Mouse (Mus musculus) thymus, adult 18-20 months (tissue): Measurements from ENCODE around the gene Slc45a3.

Source experiments
- DNase-seq, 2 experiments: peaks; one replicate each; pipeline ENCODE4 v3.0.0; 2022; ENCODE audit warnings: mixed read lengths in 2 of 2

The Slc45a3 gene

DNA sequence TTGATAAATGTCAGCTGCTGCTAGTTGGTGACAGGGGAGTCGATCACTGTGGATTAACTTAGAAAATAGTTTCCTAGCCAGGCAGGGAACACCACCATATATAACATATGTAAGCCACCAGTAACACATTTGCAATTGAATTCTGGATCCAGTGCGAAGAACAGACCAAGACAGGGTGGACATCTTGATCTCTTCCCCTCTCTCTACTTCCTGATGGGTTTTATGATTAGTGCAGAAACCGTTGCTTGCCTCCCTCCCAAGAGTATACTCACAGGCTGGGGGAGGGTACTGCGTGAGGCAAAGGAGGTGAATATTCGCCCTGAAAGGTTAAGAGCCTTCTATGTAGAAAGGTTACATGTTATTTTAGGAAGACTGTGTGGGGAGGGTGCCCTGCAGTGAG, 3.1 kb downstream of the Slc45a3 start:
- no peak for DNase-seq

DNA sequence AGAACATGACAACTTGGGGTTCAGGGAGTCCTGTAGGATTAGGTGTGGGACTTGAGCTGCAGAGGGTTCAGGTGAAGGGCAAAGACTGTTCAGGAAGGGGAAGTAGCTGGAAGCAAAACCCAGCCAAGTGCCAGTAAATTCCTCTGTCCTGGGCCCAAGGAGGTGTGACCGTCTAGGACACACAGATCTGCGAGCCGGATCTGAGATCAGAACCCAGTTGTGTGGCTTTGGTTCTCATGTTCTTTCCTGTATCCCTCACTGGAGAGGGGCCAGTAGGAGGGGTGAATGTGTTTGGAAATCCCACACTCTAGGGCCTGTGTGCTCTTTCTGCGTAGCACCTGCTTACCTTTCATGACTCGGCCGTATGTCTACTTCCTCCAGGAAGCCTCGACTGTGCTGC, 4.6 kb downstream of the Slc45a3 start:
- no peak for DNase-seq

GRCm38 (mm10) chr1:131968556-131968955, 5.8 kb downstream of the Slc45a3 start:
- DNase-seq = no peak

- no peak for DNase-seq
Measured at GRCm38 (mm10) chr1:131968983-131969382, 6.2 kb downstream of the Slc45a3 start.

- DNase-seq = no peak
Measured at GRCm38 (mm10) chr1:131969825-131970224, 7.1 kb downstream of the Slc45a3 start.

- no peak for DNase-seq
Measured at GRCm38 (mm10) chr1:131970322-131970660, 7.5 kb downstream of the Slc45a3 start.

DNA sequence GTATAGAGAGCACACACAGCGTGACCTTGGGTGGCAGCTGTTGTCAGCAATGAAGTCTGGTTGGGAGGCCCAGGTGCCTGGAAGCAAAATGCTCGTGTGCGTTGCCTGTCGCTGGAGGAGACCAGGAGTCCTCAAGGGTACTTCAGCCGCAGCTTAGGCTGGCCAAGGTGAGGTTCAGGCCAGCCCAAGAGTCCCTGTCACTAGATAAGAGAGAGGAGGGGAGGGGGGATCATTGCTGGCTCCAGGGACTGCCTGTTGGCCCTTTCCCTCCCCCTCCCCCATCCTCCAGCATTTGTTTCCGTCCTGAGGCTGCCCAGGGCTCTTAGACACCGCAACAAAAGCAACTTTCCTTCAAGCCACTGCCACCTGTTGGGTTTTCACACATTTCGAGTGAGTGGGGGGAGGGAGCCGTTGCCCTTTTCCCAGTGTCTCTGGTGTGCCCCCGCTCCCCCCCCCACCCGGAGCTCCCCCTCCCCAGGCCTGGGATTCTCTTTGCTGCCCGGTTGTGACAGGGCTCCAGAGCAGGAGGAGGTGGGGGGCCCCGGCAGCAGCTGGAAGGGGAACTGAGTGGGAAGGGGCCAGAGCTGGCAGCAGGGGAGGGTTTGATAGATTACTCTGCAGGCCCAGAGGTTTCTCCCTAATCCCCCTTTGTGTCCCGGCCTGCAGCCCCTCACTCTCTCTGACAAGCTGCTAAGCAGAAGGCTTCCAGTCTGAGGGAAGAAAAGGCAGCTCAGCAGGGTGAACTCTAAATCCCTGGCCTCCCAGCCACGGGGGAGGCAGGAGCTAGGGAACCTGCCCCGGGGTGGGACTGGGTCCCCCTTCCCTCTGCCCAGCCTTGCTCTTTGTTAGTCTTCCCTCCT, 8.1 kb downstream of the Slc45a3 start:
- no peak for DNase-seq

DNA sequence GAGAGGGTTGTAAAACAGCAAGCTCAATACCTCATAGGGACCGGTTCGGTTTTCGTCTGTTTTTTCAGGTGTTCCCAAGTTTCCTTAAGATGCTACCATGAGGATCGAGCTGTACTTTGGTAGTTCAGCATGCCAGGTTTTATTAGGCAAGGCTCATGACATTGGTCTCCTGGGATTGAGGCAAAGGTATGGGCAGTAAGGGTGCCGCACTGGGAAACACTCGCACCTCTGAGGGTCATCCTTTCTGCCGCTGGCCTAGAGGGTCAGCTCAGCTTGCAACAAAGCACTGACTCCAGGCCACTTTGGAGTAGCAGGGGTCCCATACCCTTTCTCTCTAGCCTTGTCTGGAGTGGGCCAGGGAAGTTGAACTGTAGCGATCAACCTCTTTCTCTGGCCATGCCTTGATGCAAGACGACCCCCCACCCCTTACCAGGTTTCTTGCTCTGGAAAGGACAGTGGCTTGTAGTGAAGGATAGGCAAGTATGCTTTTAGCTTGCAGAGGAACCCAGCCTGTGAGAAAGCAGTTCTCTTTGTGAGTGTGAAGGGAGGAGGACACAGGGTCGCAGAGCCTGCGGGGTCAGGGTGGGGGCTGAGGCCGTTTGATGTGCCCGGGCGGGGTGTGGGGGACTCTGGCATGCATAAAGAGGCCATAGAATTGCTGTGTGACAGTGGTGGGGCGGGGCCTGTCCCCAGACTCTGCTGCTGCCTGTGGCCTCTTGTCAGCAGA, 9.2 kb downstream of the Slc45a3 start:
- no peak for DNase-seq

DNA sequence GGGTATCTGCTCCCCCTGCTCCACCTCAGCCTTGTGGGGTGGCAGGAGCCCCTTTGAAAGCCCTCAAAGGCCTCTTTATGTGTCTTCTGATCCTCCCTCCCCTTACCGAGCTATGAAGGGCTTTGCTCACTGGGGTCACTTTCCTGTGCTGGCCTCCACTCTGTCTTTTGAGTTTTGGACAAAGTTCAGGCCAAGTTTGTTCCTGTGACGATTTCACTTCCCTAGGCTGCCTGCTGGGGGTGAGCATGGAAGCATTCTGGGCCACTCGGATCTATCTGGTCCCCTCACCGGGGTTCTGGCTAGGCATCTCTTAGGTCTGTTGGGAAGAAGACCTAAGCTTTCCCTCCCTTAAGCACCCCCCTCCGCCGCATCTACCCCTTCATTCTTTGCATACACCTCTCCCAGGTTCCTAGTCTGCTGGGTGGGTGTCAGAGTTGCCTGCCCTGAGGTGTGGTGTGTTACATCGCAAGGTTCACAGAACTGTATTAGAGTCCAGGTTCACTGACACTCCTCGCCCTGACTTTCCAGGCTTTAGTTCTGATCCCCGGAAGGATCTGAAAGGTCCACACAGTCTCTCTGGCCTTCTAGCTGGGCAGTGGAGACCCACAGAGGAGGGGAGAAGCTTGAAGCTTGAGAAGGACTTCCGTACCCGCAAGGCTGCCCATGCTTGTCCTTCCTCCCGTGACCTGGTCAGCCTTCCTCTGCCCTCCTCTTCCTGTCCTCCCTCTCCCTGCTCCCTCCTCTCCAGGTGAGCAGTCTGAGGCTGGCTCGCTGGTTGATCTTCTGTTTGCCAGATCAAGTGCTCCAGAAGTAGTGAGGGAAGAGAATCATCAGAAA, 9.9 kb downstream of the Slc45a3 start:
- DNase-seq = no peak

- no peak for DNase-seq
Measured at GRCm38 (mm10) chr1:131973991-131974390, 11.2 kb downstream of the Slc45a3 start.

GRCm38 (mm10) chr1:131976886-131977285, 14.1 kb downstream of the Slc45a3 start:
- DNase-seq = no peak

- no peak for DNase-seq
Measured at GRCm38 (mm10) chr1:131980471-131980870, 17.7 kb downstream of the Slc45a3 start.

DNA sequence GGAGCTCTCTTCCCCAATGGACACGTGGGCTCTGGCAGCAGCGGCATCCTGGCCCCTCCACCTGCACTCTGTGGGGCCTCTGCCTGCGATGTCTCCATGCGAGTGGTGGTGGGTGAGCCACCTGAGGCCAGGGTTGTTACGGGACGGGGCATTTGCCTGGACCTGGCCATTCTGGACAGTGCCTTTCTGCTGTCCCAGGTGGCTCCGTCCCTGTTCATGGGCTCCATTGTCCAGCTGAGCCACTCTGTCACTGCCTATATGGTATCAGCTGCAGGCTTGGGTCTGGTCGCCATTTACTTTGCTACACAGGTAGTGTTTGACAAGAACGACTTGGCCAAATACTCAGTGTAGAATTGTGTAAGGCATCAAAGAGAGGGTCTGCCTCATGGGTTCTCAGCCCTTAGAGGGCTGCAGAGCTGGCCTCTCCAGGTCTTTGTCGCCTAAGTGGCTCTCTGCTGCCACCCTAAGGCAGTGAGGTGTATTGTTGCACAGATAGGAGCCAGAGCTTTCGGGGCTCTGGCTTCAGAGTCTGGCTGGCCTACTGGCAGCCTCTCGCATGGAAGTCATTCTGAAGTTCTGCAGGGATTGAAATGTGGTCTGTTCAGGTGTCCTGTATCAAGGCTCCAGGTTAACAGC, 18.7 kb downstream of the Slc45a3 start:
- DNase-seq = peak; percentile 34 to 45

DNA sequence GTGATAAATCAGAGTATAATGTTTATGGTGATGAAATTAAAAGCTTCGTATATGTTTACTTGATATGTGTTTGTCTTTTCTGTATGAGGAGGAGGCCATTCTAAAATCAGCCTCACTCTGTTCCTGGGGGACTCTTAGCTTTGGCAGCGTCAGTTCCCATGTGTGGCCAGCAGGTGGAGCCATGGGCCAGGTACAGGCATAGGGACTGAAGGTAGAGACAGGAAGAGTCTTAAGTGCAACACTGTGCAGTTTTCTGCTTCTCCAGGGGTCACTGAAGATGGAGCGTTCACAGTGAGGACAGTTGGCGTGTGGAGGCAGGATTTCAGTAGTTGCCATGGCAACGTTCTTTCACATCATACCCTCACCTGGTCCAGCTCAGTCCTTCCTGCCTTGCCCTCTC, 20.1 kb downstream of the Slc45a3 start:
- DNase-seq = peak; percentile 63 to 64

DNA sequence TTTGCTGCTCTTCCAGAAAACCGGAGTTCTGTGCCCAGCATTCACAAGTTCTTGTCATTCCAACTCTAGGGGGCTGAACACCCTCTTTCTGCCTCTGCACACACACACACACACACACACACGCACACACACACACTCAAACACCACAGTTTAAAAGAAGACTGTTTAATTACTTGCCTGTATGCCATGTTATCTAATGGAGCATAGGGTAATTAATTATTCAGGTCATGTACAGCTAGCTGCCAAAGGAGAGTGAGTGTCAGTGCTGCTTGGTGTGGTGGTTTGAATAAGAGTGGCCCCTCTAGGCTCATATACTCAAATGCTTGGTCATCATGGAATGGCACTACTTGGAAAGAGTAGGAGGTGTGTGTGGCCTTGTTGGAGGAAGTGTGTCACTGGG, 21.0 kb downstream of the Slc45a3 start:
- no peak for DNase-seq

DNA sequence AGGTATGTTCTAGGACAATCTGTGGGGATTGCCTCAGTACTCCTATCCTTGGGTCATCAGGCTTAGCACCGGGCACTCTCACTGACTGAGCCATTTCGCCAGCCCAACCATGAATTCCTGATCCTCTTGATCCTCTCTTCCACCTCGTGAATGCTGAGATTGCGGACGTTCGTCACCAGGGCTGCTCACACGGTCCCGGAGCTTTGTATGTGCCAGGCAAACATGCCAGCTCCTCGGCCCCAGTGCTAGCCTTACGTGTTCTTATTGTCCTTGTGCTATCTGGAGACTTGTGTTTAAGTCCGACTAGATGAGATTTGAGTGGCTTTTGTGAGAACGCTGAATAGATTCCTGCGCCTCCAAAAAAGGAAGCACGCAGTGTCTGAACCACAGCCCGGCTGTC, 24.7 kb downstream of the Slc45a3 start:
- no peak for DNase-seq

DNA sequence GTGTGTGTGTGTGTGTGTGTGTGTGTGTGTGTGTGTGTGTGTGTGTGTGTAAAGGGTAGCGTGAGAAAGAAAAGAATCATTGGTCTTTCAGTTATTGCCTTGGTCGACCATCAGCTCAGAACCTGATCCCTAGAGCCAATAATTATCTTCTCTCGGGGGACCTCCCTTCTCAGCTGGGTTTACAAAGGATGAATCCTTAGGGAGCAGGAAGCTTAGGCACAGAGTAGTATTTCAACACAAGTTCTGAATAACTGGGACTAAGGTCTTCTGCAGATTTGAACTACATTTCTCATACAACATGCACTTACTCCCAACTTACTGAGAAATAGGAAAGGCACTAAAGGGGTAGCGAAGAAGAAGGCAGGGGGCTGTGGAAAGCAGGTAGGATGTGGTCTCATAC, 26.7 kb downstream of the Slc45a3 start:
- no peak for DNase-seq

DNA sequence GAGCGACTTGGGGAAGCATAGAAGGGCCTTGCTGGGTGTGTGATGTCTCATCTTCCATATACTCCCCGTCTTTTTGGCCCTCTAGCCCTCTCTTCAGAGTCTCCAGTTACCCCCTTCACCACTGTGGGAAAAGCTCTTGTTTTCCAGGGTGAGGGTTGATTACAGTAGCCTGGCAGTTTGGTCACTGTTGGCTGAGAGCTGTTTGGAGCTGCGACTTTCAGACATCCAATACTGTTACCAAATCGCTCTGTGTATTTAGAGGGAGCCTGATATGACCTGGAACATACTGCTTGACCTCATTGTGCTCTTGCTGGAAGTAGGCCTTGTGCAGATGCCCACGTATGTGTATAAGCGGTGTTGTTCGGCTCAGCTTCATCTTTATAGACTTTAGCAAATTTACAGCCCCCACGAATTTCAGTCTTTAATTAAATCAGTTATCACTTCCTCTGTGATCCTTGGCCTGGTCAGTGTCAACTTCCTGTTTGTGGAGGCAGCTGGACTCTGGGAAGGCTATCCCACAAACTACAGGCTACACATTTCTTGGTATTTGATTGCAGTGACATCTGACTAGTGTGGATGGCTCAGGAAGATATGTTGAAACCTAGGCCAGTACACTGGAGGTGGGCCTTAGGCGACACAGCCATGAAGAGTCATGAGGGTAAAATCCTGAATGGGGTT, 27.5 kb downstream of the Slc45a3 start:
- DNase-seq = no peak

DNA sequence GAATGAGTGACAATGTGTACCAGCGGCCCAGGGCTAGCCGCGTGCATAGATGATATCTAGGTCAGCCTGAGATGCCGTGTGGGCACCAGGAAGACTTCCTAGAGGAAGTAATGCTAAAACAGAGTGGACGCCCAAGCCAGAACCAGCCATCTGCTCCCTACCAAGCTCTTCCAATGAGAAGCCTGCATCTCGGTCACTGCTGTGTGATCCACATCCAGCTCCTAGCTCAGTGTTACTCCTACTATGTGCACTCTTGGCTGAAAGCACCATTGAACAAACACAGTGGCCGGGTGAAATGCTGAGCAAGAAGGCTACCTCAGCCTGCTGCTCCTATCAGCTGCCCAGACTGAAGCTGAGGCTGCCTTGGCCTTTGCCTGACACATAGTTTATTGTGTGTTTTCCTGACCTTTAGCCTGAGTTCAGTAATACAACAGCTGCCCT, 29.8 kb downstream of the Slc45a3 start:
- DNase-seq = no peak

DNA sequence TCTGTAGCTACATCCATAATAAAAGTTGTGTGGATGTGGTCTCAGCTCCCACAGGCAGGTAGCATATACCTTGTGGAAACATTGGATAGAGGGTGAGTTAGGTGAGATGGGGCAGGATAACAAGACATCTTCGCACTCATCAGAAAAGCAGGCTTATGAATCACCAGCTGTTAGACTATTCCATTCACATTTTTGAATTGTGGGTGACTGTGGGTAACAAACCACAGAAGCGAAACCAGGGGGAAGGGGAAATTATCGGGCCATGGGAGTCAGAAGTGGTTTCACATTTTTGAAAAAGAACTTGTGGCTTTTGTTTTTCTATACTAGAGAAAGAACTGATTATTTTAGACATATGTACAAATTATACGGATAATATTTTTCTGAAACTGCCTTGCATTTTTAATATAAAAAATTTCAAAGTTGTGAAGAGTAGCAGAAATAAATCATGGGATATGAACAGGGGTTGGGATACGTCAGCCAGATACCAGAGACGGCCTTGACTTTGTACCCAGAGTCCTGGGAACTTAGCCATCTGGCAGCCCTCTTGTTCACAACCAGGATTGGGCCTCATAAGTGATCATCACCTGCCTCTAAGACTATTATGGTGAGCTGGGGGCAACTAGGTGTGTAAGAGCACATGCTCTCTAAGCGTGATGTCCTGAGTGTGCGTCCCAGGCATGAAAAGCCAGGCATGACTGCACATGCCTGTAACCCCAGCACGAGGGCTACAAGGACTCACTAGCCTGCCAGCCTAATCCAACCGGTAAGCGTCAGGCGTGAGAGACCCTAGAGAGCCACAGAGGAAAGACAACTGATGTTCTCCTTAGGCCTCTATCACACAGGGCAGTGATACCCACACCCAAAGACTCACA, 30.6 kb downstream of the Slc45a3 start:
- no peak for DNase-seq

GRCm38 (mm10) chr1:131995062-131995461, 32.3 kb downstream of the Slc45a3 start:
- peak; percentile 45 to 49 for DNase-seq
